Mouse (Mus musculus): ENCODE measurements around the gene Cul7. TPM values are rescaled to one million over a fixed set of nuclear protein-coding genes. Genes with fewer than 3 reads are reported as not detected.
A peak's percentile ranks its signal among the peaks of the same experiment; 100 is the strongest.

Gene Cul7
- polyA plus RNA-seq, 1 experiment from 2014 or later = 50.8 TPM

DNA sequence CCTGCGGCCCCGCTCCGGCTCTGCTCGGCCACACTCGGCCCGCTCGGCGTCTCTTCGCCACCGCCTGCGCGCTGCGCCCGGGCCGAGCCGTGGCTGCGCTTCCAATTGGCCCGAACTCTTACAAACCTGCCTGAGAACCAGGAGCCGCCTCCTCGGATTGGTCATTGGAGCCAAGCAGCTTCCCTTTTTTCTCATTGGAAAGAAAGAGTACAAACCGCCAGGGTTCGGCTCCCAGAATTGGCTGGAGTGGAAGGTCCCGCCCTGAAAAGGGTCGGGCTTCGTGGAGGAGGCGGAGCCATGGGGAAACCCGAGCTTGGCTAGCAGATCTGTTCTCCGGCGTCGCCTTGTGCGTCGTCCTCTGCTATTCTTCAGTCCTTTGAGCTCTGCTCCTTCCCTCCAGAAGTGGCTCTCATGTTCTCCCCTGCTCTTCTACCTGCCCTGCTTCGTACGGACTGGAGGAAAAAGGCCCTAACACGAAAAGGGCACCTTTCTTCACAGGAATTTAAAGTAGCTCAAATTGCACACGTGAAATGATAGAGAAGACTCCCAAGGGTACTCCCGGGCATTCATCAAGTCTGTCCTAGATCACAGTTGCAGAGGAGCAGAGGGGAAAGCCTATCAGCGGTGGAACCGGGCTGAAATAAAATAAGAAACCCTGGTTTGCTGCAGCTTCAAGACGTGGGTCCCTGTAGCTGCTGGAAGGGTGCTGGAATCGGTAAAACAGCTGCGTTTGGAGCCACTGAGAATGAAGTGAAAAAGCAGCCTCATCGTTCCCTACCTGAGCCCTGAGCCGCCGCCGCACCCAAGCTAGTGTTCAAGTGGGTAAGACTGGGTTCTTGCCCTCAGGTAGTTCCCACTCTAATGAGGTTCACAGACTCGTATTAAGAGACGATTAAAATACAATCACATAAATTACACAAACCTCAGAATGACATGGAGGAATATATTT, 55.0 kb downstream of the Cul7 start, which contains the start of gene Ppp2r5d:
Ppp2r5d (minus strand) TSS at position 225 of the 949 bp plus-strand sequence.
- ATAC-seq (ENCODE audit: low read depth) = peak; percentile 96
- Histone ChIP-seq H3K4me1 (replicated peaks; ENCODE audit: control insufficient read depth, insufficient read depth, low read length) (peaks cover 25% of the 10 kb centered on the region), H3K4me2 (ENCODE audit: low read depth, low read length) (peak within 1 kb of the TSS; percentile 77), H3K36me3 (ENCODE audit: control insufficient read depth, insufficient read depth, low read length) (no peaks in the 10 kb centered on the region), H3K9ac (ENCODE audit: low read length) (peak within 1 kb of the TSS; percentile 93), H3K27ac (ENCODE audit: low read length) (peak within 1 kb of the TSS; percentile 97), H3K4me3 (ENCODE audit: low read length) (peak within 1 kb of the TSS; percentile 85), H3K27me3 (ENCODE audit: control insufficient read depth, insufficient read depth, low read depth, low read length) (no peaks in the 10 kb centered on the region), H3K9me3 (ENCODE audit: control insufficient read depth, low read length) (no peaks in the 10 kb centered on the region)
- under 1% methylated on average over 48 of the region's 48 CpGs for WGBS

DNA sequence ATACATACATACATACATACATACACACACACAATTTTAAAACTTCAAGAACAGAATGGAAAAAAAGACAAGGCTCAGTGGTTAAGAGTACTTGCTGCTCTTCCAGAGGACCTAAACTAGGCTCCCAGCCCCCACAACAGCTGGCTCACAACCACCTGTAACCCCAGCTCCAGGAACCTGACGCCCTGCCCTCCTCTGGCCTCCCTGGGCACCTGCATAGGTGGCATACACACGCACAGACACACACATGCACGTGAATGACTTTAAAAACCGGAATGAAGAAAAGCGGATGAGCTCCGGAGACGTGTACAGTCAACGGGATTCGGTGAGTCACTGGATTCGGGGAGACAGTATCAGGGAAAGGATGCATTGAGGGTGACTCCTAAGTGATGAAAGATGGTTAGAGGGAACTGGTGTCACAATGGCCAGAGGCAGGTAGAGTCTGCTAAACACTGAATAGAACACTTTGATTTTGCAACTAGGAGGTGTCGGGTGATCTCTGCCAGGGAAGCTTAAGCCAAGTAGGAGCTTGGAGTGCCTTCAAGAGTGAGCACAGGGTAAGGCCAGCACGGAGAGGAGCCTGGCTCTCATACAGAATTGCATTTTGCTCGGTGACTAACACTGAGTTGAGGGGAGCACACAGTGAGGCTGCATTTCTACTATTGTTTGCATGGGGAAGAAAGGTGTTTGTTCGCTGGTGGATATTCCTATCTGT, 56.4 kb downstream of the Cul7 start:
- Histone ChIP-seq H3K4me3 (ENCODE audit: low read length) (no peak overlapping the region), H3K9ac (ENCODE audit: low read length) (no peak overlapping the region), H3K4me2 (ENCODE audit: low read depth, low read length) (no peak overlapping the region), H3K27ac (ENCODE audit: low read length) (no peak overlapping the region), H3K27me3 (ENCODE audit: control insufficient read depth, insufficient read depth, low read depth, low read length) (no peaks in the 10 kb centered on the region), H3K4me1 (replicated peaks; ENCODE audit: control insufficient read depth, insufficient read depth, low read length) (peaks cover 25% of the 10 kb centered on the region), H3K9me3 (ENCODE audit: control insufficient read depth, low read length) (no peaks in the 10 kb centered on the region), H3K36me3 (ENCODE audit: control insufficient read depth, insufficient read depth, low read length) (no peaks in the 10 kb centered on the region)
- WGBS = 86% methylated on average over 14 of the region's 14 CpGs
- ATAC-seq (ENCODE audit: low read depth) = no peak

DNA sequence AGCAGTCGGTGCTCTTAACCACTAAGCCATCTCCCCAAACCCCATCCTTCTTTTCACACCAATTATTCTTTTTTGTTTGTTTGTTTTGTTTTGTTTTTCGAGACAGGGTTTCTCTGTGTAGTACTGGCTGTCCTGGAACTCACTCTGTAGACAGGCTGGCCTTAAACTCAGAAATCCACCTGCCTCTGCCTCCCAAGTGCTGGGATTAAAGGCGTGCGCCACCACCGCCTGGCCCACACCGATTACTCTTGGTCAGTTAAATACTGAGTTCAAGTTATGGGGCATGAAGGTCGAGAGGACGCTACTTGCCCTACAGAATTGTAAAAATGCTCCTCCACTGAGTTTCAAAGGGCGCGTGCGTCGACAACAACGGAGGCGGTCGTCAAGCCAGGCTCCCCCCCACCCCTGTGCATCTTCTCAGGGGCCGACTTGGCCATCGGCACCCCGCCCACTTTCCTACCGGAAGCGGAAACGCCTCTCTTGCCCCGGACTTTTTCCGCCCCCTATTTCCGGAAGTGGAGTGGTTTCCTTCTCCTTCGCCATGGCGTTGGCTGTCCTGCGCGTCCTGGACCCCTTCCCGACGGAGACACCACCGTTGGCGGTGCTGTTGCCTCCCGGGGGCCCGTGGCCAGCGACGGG, 60.9 kb downstream of the Cul7 start, which contains the start of gene Pex6:
Pex6 (plus strand) TSS at position 505 of the 639 bp plus-strand sequence.
- 6% methylated on average over 36 of the region's 36 CpGs for WGBS
- peak within 1 kb of the TSS; percentile 98 for H3K4me3 ChIP-seq (ENCODE audit: low read length)
- H3K27ac ChIP-seq (ENCODE audit: low read length) = peak within 1 kb of the TSS; percentile 82
- no peaks in the 10 kb centered on the region for H3K9me3 ChIP-seq (ENCODE audit: control insufficient read depth, low read length)
- H3K9ac ChIP-seq (ENCODE audit: low read length) = peak within 1 kb of the TSS; percentile 95
- H3K36me3 ChIP-seq (ENCODE audit: control insufficient read depth, insufficient read depth, low read length) = peaks cover 14% of the 10 kb centered on the region
- H3K27me3 ChIP-seq (ENCODE audit: control insufficient read depth, insufficient read depth, low read depth, low read length) = no peaks in the 10 kb centered on the region
- peak; percentile 93 for ATAC-seq (ENCODE audit: low read depth)
- H3K4me2 ChIP-seq (ENCODE audit: low read depth, low read length) = peak within 1 kb of the TSS; percentile 81
- peaks cover 6% of the 10 kb centered on the region for H3K4me1 ChIP-seq (replicated peaks; ENCODE audit: control insufficient read depth, insufficient read depth, low read length)

DNA sequence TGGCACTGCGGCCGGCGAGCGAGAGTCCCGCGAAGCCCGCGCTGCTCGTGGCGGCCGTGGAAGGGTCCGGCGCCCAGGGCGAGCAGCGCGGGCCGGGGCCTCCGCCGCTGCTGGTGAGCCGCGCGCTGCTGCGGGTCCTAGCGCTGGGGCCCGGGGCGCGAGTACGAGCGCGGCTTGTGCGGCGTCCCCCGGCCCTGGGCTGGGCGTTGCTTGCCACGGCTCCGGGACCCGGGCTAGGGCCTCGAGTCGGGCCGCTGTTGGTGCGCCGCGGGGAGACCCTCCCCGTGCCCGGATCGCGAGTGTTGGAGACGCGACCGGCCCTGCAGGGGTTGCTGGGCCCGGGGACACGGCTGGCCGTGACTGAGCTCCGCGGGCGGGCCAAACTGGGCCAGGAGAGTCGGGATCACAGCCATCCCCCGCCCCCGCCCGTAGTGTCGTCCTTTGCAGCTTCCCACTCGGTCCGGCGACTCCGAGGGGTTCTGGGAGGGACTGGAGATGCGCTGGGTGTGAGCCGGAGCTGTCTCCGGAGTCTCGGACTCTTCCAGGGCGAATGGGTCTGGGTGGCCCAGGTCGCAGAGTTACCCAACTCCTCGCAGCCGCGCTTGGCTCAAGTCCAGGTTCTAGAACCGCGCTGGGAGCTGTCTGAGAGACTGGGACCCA, 61.6 kb downstream of the Cul7 start:
- Histone ChIP-seq H3K9ac (ENCODE audit: low read length) (peak overlapping the region; percentile 95), H3K4me1 (replicated peaks; ENCODE audit: control insufficient read depth, insufficient read depth, low read length) (peaks cover 6% of the 10 kb centered on the region), H3K27ac (ENCODE audit: low read length) (peak overlapping the region; percentile 82), H3K9me3 (ENCODE audit: control insufficient read depth, low read length) (no peaks in the 10 kb centered on the region), H3K36me3 (ENCODE audit: control insufficient read depth, insufficient read depth, low read length) (peaks cover 20% of the 10 kb centered on the region), H3K4me2 (ENCODE audit: low read depth, low read length) (peak overlapping the region; percentile 81), H3K4me3 (ENCODE audit: low read length) (peak overlapping the region; percentile 98), H3K27me3 (ENCODE audit: control insufficient read depth, insufficient read depth, low read depth, low read length) (no peaks in the 10 kb centered on the region)
- ATAC-seq (ENCODE audit: low read depth) = peak; percentile 61
- WGBS = under 1% methylated on average over 70 of the region's 76 CpGs

DNA sequence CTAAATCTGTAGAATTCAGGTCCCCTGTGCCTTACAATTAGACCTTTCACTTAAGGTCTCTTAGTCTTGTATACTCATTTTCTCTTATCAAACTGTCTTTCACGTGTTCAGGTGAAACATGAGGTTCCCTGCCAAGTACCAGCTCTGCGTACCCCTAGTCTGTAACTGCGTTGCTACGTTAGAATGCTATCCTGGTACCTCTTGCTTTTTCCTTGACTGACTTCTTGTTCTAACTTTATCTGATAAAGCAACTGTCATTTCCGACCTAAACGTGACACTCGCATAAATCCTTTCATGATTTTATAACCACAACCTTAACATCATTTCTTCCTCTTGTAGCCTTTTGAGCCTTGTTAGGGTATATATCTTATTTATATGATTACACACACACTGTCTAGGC, 62.3 kb downstream of the Cul7 start:
- Histone ChIP-seq H3K27ac (ENCODE audit: low read length) (no peak overlapping the region), H3K4me3 (ENCODE audit: low read length) (peak overlapping the region; percentile 98), H3K4me2 (ENCODE audit: low read depth, low read length) (peak overlapping the region; percentile 81), H3K9me3 (ENCODE audit: control insufficient read depth, low read length) (no peaks in the 10 kb centered on the region), H3K36me3 (ENCODE audit: control insufficient read depth, insufficient read depth, low read length) (peaks cover 23% of the 10 kb centered on the region), H3K9ac (ENCODE audit: low read length) (peak overlapping the region; percentile 95), H3K4me1 (replicated peaks; ENCODE audit: control insufficient read depth, insufficient read depth, low read length) (peaks cover 6% of the 10 kb centered on the region), H3K27me3 (ENCODE audit: control insufficient read depth, insufficient read depth, low read depth, low read length) (no peaks in the 10 kb centered on the region)
- no peak for ATAC-seq (ENCODE audit: low read depth)
- WGBS = 48% methylated on average over 7 of the region's 7 CpGs

DNA sequence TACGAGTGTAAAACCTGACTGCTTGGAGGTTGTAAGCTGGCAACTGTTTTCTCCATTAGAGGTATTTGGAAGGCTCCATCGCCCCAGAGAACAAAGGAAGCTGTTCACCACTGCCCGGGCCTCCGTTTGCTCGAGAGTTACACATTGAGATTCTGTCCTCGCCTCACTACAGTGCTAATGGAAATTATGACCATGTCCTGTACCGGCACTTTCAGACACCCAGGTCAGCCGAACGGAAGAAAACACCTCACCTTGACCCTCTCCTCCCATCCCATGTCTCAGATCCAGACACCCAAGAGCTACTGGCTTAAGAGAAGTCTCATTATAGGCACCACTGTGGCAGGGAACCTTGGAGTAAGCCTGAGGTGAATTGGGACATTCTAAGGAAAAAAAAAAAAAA, 63.7 kb downstream of the Cul7 start:
- H3K4me3 ChIP-seq (ENCODE audit: low read length) = no peak overlapping the region
- ATAC-seq (ENCODE audit: low read depth) = no peak
- no peaks in the 10 kb centered on the region for H3K27me3 ChIP-seq (ENCODE audit: control insufficient read depth, insufficient read depth, low read depth, low read length)
- H3K9ac ChIP-seq (ENCODE audit: low read length) = no peak overlapping the region
- no peak overlapping the region for H3K27ac ChIP-seq (ENCODE audit: low read length)
- H3K36me3 ChIP-seq (ENCODE audit: control insufficient read depth, insufficient read depth, low read length) = peaks cover 23% of the 10 kb centered on the region
- H3K9me3 ChIP-seq (ENCODE audit: control insufficient read depth, low read length) = no peaks in the 10 kb centered on the region
- H3K4me1 ChIP-seq (replicated peaks; ENCODE audit: control insufficient read depth, insufficient read depth, low read length) = peaks cover 6% of the 10 kb centered on the region
- H3K4me2 ChIP-seq (ENCODE audit: low read depth, low read length) = no peak overlapping the region
- 89% methylated on average over 9 of the region's 9 CpGs for WGBS

Other genes with a start within 250 kb of the Cul7 start
- gene Crip3, start 221.4 kb upstream of the Cul7 start, polyA plus RNA-seq (2015; fragmentation: Nextera tagmentation; extraction: Ambion mirVana) = 3.3 and 8.2 TPM in 2 replicates
- 0.28 TPM in 1 of 2 replicates, not detected in the other for gene Slc22a7, start 211.9 kb upstream of the Cul7 start, polyA plus RNA-seq (2015; fragmentation: Nextera tagmentation; extraction: Ambion mirVana)
- gene Ttbk1, start 162.7 kb upstream of the Cul7 start, polyA plus RNA-seq (2015; fragmentation: Nextera tagmentation; extraction: Ambion mirVana) = 0.03 and 0.05 TPM in 2 replicates
- gene Dnph1, start 153.6 kb upstream of the Cul7 start, polyA plus RNA-seq (2015; fragmentation: Nextera tagmentation; extraction: Ambion mirVana) = 33.4 and 37.2 TPM in 2 replicates
- gene Cul9, start 103.9 kb upstream of the Cul7 start, polyA plus RNA-seq (2015; fragmentation: Nextera tagmentation; extraction: Ambion mirVana) = 4.0 and 4.1 TPM in 2 replicates
- gene Srf, start 94.2 kb upstream of the Cul7 start, polyA plus RNA-seq (2015; fragmentation: Nextera tagmentation; extraction: Ambion mirVana) = 6.1 and 6.5 TPM in 2 replicates
- gene Ptk7, start 20.8 kb upstream of the Cul7 start, polyA plus RNA-seq (2015; fragmentation: Nextera tagmentation; extraction: Ambion mirVana) = 141 and 143 TPM in 2 replicates
- gene Klc4, start 4.3 kb upstream of the Cul7 start, polyA plus RNA-seq (2015; fragmentation: Nextera tagmentation; extraction: Ambion mirVana) = 27.6 and 30.8 TPM in 2 replicates
- 93.0 and 97.4 TPM in 2 replicates for gene Mrpl2, start 4.1 kb upstream of the Cul7 start, polyA plus RNA-seq (2015; fragmentation: Nextera tagmentation; extraction: Ambion mirVana)
- 51.4 and 51.6 TPM in 2 replicates for gene Rrp36, start 24.0 kb downstream of the Cul7 start, polyA plus RNA-seq (2015; fragmentation: Nextera tagmentation; extraction: Ambion mirVana)
- gene Mea1, start 28.5 kb downstream of the Cul7 start, polyA plus RNA-seq (2015; fragmentation: Nextera tagmentation; extraction: Ambion mirVana) = 129 and 137 TPM in 2 replicates
- 115 TPM in 2 replicates for gene Klhdc3, start 30.6 kb downstream of the Cul7 start, polyA plus RNA-seq (2015; fragmentation: Nextera tagmentation; extraction: Ambion mirVana)
- 90.7 and 94.7 TPM in 2 replicates for gene Ppp2r5d, start 54.8 kb downstream of the Cul7 start, polyA plus RNA-seq (2015; fragmentation: Nextera tagmentation; extraction: Ambion mirVana)
- 22.1 and 24.2 TPM in 2 replicates for gene Pex6, start 61.1 kb downstream of the Cul7 start, polyA plus RNA-seq (2015; fragmentation: Nextera tagmentation; extraction: Ambion mirVana)
- 2.5 and 5.2 TPM in 2 replicates for gene Gnmt, start 78.8 kb downstream of the Cul7 start, polyA plus RNA-seq (2015; fragmentation: Nextera tagmentation; extraction: Ambion mirVana)
- gene Cnpy3, start 101.9 kb downstream of the Cul7 start, polyA plus RNA-seq (2015; fragmentation: Nextera tagmentation; extraction: Ambion mirVana) = 79.0 and 80.1 TPM in 2 replicates
- gene Ptcra, start 113.4 kb downstream of the Cul7 start, polyA plus RNA-seq (2015; fragmentation: Nextera tagmentation; extraction: Ambion mirVana) = 2.8 and 7.1 TPM in 2 replicates
- gene 2310039H08Rik, start 122.3 kb downstream of the Cul7 start, polyA plus RNA-seq (2015; fragmentation: Nextera tagmentation; extraction: Ambion mirVana) = 59.5 and 60.2 TPM in 2 replicates
- gene Rpl7l1, start 132.3 kb downstream of the Cul7 start, polyA plus RNA-seq (2015; fragmentation: Nextera tagmentation; extraction: Ambion mirVana) = 141 and 154 TPM in 2 replicates
- 3.3 and 4.4 TPM in 2 replicates for gene Bicral, start 208.1 kb downstream of the Cul7 start, polyA plus RNA-seq (2015; fragmentation: Nextera tagmentation; extraction: Ambion mirVana)
- 38.6 and 40.8 TPM in 2 replicates for gene Tbcc, start 240.3 kb downstream of the Cul7 start, polyA plus RNA-seq (2015; fragmentation: Nextera tagmentation; extraction: Ambion mirVana)

Measured in lung, embryonic 16.5 days (tissue).